Mouse (Mus musculus) ES-Bruce4 (cell line): ENCODE measurements around the gene Sgpl1.

ENCODE experiments used
- CTCF ChIP-seq: IDR thresholded peaks from one replicate; pipeline ENCODE4 v1.8.1; 2011; ENCODE audit warnings: low read depth, low read length
- EP300 ChIP-seq: IDR thresholded peaks from 2 replicates; pipeline ENCODE4 v1.6.1; 2011; ENCODE audit warnings: low read depth, low read length; ENCODE audit not compliant: insufficient read depth
- POLR2A ChIP-seq: IDR thresholded peaks from one replicate; pipeline ENCODE4 v1.8.1; 2011; ENCODE audit warnings: low read length; ENCODE audit not compliant: insufficient read depth

DNA sequence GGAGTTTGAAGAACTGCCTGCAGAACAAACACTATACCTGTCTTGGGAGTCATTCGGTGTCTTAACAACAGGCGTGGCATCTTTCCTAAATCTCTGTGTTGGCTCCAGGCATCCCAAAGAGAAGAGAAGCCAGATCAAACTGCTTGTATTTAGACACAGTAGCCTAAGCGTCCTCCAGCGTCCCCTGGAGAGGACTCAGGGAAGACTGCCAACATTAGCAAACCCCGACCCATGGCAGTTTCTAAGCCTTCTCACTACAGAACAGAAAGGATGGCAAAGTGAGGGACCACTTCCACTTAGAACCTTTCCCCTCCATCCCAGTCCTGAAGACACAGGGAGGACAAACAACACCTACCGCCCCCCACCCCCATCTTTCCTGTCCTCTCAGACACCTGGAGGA lies 32.4 kb upstream of the Sgpl1 start:
- TF ChIP-seq CTCF (no peak), POLR2A (no peak), EP300 (no peak)
